Mouse (Mus musculus) heart, postnatal 0 days (tissue): ENCODE data around the gene Snx18.

Source experiments
- CTCF ChIP-seq: IDR thresholded peaks from 2 replicates; pipeline ENCODE4 v1.5.1; 2016; ENCODE audit warnings: antibody characterized with exemption, control low read depth, low read depth
- EP300 ChIP-seq: IDR thresholded peaks from 2 replicates; pipeline ENCODE4 v1.6.1; 2016; ENCODE audit warnings: antibody characterized with exemption, low read depth

- no peak for TF ChIP-seq CTCF
- TF ChIP-seq EP300 = no peak
Observed at GRCm38 (mm10) chr13:113634732-113635481, 16.5 kb upstream of the Snx18 start.
